Mouse (Mus musculus): ENCODE results near the gene Clock. TPM values are rescaled to one million over a fixed set of nuclear protein-coding genes. Genes with fewer than 3 reads are reported as not detected.

The Clock gene
- polyA plus RNA-seq, 1 experiment from 2014 or later: 14.7 TPM

DNA sequence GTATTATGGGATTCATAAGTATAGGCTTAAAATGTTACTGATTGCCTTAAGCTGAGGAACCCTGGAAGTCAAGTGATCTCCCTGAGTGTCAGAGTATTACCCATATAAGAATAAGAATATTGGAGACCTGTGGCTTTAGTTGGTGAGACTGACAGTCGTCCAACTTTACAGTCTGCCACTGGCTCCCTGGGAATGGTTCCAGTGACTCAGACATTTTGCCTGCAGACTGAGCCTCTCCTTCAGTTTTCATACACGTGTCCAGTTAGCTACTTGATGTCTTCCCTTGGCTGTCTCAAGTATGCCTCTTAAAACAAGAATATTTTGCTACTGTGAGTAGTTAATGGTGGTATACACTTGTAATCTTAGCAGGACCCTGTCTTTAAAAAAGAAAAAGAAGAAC is 3.6 kb upstream of the Clock start:
- Histone ChIP-seq H3K9me3 (no peaks in the 10 kb centered on the region), H3K9ac (replicated peaks) (no peak overlapping the region), H3K4me1 (peaks cover 6% of the 10 kb centered on the region; the same call in 1 of the 2 replicates), H3K27me3 (no peaks in the 10 kb centered on the region), H3K36me3 (no peaks in the 10 kb centered on the region), H3K4me3 (no peak overlapping the region), H3K4me2 (replicated peaks) (no peak overlapping the region), H3K27ac (replicated peaks) (no peak overlapping the region)
- no peak for ATAC-seq (ENCODE audit: low FRiP score, low read depth)
- 75% methylated on average over 2 of the region's 2 CpGs for WGBS

DNA sequence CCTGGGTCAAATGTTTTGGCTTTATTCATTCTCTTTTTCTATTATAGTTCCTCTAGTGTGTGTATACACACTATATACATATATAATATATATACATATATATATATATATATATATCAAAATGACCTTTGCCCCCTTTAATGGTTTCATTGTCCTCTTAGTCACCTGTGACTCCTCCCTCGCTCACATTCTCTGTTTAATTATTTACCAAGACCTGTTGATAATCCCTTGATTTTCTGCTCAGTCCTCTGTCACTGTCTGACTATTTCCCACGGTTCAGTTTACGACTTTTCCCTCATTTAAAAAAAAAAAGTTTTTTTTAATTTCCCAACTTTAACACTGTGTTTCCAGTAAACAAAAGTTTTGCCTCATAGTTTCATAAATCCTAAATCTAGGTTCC is 1.7 kb upstream of the Clock start:
- Histone ChIP-seq H3K4me2 (replicated peaks) (no peak overlapping the region), H3K4me3 (no peak overlapping the region), H3K9ac (replicated peaks) (no peak overlapping the region), H3K27ac (replicated peaks) (no peak overlapping the region), H3K9me3 (no peaks in the 10 kb centered on the region), H3K4me1 (peaks cover 14% of the 10 kb centered on the region; the same call in 1 of the 2 replicates), H3K36me3 (no peaks in the 10 kb centered on the region), H3K27me3 (no peaks in the 10 kb centered on the region)
- WGBS: 78% methylated on average over 3 of the region's 3 CpGs
- ATAC-seq (ENCODE audit: low FRiP score, low read depth): no peak

DNA sequence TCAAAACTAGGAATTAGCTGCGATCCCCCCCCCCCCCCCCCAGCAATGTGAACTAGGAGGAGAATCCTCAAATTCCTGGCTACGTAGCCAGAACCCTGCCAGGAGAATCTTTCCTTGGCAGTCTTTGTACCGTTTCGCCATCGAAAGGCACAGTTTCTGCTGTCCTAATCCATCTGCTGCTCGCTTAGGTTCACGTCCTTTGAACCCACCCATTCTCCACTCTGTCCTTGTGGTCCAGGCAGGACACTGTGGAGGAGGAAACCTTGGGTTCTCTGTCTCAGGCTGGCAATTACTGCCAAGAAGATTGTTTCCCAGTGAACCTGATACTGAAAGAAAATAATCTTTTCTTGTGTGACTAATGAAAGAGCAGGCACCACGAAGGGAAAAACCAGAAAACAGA is 1.0 kb upstream of the Clock start:
- Histone ChIP-seq H3K27ac (replicated peaks) (no peak overlapping the region), H3K9ac (replicated peaks) (no peak overlapping the region), H3K36me3 (no peaks in the 10 kb centered on the region), H3K9me3 (no peaks in the 10 kb centered on the region), H3K4me3 (peak overlapping the region; percentile 77), H3K4me2 (replicated peaks) (peak overlapping the region; percentile 85), H3K4me1 (peaks cover 14% of the 10 kb centered on the region; the same call in 1 of the 2 replicates), H3K27me3 (no peaks in the 10 kb centered on the region)
- ATAC-seq (ENCODE audit: low FRiP score, low read depth): no peak
- 3% methylated on average over 7 of the region's 8 CpGs for WGBS

DNA sequence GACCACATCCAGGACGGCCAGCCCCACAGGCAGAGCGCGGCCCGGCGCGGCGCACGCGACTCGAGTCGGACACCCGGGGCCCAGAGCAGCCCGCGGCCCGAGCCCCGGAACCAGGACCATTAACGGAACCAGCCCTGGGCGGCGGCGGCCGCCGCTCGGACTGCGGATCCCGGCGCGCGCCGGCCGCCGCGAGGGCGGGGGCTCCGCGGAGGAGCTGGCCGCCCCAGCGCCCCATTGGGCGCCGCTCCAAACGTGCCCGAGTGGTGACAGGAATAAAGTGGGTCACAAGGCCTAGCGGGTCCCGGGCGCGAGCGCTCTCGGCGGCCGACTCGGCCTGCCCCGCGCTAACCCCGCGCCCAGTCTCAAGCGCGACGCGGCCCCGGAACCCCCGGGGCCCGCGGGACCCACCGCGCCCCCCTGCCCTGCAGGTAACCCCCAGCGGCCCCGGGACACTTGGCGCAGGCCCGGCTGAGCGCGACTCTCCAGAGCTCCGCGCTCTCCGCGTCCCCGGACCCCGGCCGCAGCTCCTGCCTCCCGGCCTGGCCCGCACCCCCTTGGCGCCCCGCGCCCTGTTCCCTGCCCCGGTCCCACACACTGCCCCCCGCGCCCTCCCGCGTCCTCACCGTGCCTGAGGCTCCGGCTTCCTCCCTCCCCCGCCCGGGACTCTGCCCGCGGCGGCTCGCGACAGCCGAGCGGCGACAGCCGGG is 694 bp downstream of the Clock start:
- Histone ChIP-seq H3K36me3 (no peaks in the 10 kb centered on the region), H3K27me3 (no peaks in the 10 kb centered on the region), H3K9me3 (no peaks in the 10 kb centered on the region), H3K4me1 (peaks cover 14% of the 10 kb centered on the region; the same call in 1 of the 2 replicates), H3K27ac (replicated peaks) (peak overlapping the region; percentile 97), H3K4me3 (peak overlapping the region; percentile 77), H3K9ac (replicated peaks) (peak overlapping the region; percentile 87), H3K4me2 (replicated peaks) (peak overlapping the region; percentile 85)
- WGBS: under 1% methylated on average over 57 of the region's 100 CpGs
- ATAC-seq (ENCODE audit: low FRiP score, low read depth): peak; percentile 84

DNA sequence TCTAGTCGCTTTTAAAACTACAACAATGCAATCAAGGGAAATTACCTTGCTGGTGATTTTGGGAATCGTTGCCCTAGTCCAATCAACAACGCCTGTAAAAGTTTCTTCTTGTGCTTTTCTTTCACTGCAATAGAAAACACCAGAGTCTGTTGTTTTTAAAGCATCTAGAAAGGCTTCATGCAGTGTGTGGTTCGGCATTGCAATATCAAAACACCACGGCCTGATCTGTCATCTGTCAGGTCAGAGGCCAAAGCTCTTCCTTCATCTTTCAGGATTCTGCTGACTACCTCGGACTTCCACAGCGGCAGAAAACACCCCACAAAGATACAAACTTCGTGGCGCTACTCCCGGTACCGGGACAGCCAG is 1.2 kb downstream of the Clock start:
- H3K9ac ChIP-seq (replicated peaks): peak overlapping the region; percentile 87
- H3K36me3 ChIP-seq: no peaks in the 10 kb centered on the region
- no peaks in the 10 kb centered on the region for H3K27me3 ChIP-seq
- H3K4me2 ChIP-seq (replicated peaks): peak overlapping the region; percentile 85
- WGBS: 8% methylated on average over 11 of the region's 11 CpGs
- H3K9me3 ChIP-seq: no peaks in the 10 kb centered on the region
- ATAC-seq (ENCODE audit: low FRiP score, low read depth): no peak
- peak overlapping the region; percentile 97 for H3K27ac ChIP-seq (replicated peaks)
- H3K4me3 ChIP-seq: peak overlapping the region; percentile 77
- peaks cover 14% of the 10 kb centered on the region; the same call in 1 of the 2 replicates for H3K4me1 ChIP-seq

DNA sequence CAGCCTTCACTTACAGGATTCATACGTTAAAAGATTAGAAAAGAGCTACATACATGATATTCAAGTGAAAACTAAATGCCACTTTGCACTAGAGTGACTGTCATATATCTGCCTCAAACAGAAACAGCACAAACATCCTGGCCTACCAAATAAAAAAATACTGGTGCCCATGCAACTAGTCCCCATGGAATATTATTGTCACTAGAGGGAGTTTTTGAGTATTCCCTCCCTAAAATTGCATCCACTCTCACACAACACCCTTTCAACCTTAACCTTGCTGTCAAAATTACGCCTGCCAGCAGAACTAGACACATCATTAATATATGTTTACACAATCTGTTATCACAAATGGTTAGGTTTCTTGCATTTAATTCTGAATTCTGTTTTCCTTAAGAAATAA is 2.6 kb downstream of the Clock start:
- no peak for ATAC-seq (ENCODE audit: low FRiP score, low read depth)
- Histone ChIP-seq H3K4me2 (replicated peaks) (no peak overlapping the region), H3K9ac (replicated peaks) (no peak overlapping the region), H3K9me3 (no peaks in the 10 kb centered on the region), H3K4me1 (peaks cover 14% of the 10 kb centered on the region; the same call in 1 of the 2 replicates), H3K27ac (replicated peaks) (no peak overlapping the region), H3K4me3 (no peak overlapping the region), H3K36me3 (no peaks in the 10 kb centered on the region), H3K27me3 (no peaks in the 10 kb centered on the region)
- WGBS: 89% methylated on average over 2 of the region's 2 CpGs

DNA sequence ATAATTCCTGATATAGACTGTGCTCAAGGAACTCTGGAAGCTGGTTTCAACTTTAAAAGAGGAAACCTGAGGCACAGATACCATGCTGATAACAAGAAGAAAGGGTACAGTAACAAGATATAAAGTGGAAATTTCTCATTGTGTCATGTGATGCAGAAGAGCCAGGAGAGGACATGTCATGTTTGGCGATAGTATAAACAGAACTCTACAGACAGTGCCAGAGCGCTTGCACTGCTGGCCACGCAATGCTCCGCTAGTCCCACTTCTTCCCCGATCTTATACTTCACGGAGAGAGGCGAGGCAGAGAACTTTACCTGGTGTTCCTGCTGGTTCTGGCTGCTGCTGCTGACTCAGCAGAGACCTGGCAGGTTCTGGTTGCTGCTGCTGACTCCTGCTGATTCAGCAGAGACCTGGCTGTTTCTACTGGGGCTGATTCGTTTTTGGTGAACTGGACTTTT is 15.3 kb downstream of the Clock start:
- H3K27me3 ChIP-seq: no peaks in the 10 kb centered on the region
- H3K4me2 ChIP-seq (replicated peaks): no peak overlapping the region
- H3K4me3 ChIP-seq: no peak overlapping the region
- no peaks in the 10 kb centered on the region for H3K9me3 ChIP-seq
- 88% methylated on average over 8 of the region's 8 CpGs for WGBS
- H3K36me3 ChIP-seq: no peaks in the 10 kb centered on the region
- H3K27ac ChIP-seq (replicated peaks): no peak overlapping the region
- no peak overlapping the region for H3K9ac ChIP-seq (replicated peaks)
- H3K4me1 ChIP-seq: peaks cover 3% of the 10 kb centered on the region; the same call in 1 of the 2 replicates
- no peak for ATAC-seq (ENCODE audit: low FRiP score, low read depth)

DNA sequence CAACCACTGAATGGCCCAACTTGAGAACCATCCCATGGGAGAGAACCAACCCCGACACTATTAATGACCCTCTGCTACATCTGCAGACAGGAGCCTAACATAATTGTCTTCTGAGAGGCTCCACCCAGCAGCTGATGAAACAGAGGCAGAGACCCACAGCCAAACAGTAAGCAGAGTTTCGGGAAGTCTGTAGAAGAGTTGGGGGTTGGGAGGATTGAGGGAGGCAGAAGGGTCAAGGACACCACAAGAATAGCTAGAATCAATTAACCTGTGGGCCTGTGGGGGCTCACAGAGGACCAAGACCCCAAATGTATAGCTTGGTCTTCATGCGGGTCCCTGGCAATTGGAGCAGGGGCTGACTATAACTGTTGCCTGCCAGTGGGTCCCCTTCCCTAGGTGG is 16.3 kb downstream of the Clock start:
- no peak overlapping the region for H3K9ac ChIP-seq (replicated peaks)
- no peaks in the 10 kb centered on the region for H3K36me3 ChIP-seq
- no peak for ATAC-seq (ENCODE audit: low FRiP score, low read depth)
- 94% methylated on average over 3 of the region's 3 CpGs for WGBS
- H3K4me3 ChIP-seq: no peak overlapping the region
- H3K27ac ChIP-seq (replicated peaks): no peak overlapping the region
- H3K27me3 ChIP-seq: no peaks in the 10 kb centered on the region
- H3K9me3 ChIP-seq: no peaks in the 10 kb centered on the region
- peaks cover 3% of the 10 kb centered on the region; the same call in 1 of the 2 replicates for H3K4me1 ChIP-seq
- no peak overlapping the region for H3K4me2 ChIP-seq (replicated peaks)

DNA sequence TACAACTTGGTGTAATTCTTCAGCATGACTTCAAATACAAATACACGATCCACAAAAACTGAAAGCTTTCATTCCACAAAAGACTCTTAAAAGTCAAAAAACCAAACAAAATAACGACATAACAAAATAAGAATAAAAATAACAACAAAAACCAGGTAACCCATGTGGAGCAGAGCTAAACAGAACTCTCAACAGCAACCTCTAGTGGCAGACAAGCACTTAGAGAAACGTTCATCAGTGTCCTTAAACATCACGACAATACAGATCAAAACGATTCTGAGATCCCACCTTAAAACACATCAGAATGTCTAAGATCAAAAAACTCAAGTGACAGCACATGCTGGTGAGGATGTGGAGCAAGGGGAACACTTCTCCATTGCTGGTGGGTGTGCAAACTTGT is 17.5 kb downstream of the Clock start:
- ATAC-seq (ENCODE audit: low FRiP score, low read depth): no peak
- WGBS: 79% methylated on average over 5 of the region's 5 CpGs

DNA sequence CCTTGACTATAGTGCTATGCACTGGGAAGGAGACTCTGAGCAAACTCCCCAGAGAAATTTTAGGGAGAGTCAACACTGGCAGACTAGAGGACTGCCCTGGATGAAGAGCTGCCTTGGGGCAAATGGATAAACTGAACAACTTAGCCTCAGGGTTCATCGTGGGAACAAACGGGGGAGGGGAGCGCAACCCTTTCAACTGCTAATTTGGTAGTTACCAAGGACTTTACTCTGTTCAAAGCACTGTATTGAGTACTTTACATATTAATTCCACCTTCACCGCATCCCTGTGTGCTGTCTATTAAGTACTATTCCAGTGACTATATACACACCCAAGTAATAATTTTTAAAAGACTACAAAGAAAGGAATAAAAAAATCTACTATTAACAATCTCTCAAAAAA is 18.9 kb downstream of the Clock start:
- H3K4me2 ChIP-seq (replicated peaks): no peak overlapping the region
- H3K9ac ChIP-seq (replicated peaks): no peak overlapping the region
- no peaks in the 10 kb centered on the region for H3K27me3 ChIP-seq
- H3K4me1 ChIP-seq: peaks cover 3% of the 10 kb centered on the region; the same call in 1 of the 2 replicates
- H3K27ac ChIP-seq (replicated peaks): no peak overlapping the region
- ATAC-seq (ENCODE audit: low FRiP score, low read depth): no peak
- no peak overlapping the region for H3K4me3 ChIP-seq
- WGBS: 40% methylated on average over 4 of the region's 4 CpGs
- no peaks in the 10 kb centered on the region for H3K36me3 ChIP-seq
- no peaks in the 10 kb centered on the region for H3K9me3 ChIP-seq

More for the DNA sequence above, 17.5 kb downstream of the Clock start:
- Histone ChIP-seq H3K4me3 (no peak overlapping the region), H3K4me1 (peaks cover 3% of the 10 kb centered on the region; the same call in 1 of the 2 replicates), H3K27me3 (no peaks in the 10 kb centered on the region), H3K9me3 (no peaks in the 10 kb centered on the region), H3K36me3 (no peaks in the 10 kb centered on the region), H3K9ac (replicated peaks) (no peak overlapping the region), H3K27ac (replicated peaks) (no peak overlapping the region), H3K4me2 (replicated peaks) (no peak overlapping the region)

DNA sequence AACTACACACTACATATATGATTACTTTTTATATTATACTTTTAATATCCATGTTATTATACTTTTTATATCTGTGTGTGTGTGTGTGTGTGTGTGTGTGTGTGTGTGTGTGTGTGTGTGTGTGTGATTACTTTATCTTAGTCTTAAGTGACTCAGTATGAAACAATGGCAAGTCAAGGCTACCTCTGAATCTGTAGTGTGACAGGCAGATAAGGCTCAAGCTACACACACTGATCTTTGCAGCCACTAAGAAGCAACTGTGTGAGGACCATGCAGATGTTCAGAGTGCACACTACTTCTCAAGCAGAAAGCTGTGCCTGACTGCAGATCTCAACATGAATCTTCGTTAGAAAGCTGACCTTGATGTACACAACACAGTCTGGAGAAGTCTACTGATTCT is 20.7 kb downstream of the Clock start:
- no peak for ATAC-seq (ENCODE audit: low FRiP score, low read depth)
- 89% methylated on average over 1 of the region's 1 CpGs for WGBS
- peaks cover 3% of the 10 kb centered on the region; the same call in 1 of the 2 replicates for H3K4me1 ChIP-seq

DNA sequence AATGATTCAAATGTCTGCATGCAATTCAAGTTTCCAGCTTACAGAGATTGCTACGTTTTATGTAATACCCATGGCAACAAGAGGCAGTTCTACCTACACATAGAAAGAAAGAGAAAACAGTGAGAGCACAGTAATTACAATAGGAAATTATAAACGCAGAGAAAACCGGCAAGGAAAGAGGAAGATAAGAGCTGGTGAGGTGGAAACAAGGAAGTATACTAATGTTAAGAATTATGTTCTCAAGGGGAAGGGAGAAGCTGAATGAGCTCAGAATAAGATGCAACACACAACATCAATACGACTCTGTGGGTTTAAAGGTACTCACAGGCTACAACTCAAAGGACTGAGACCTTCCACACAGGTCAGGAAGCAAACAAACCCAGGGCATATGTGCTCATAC is 29.6 kb downstream of the Clock start:
- Histone ChIP-seq H3K36me3 (0 out of 2 replicates have a peak, but pooled peaks cover 7% of the 10 kb centered on the region), H3K27ac (replicated peaks) (no peak overlapping the region), H3K4me1 (no peaks in the 10 kb centered on the region), H3K4me3 (no peak overlapping the region), H3K27me3 (no peaks in the 10 kb centered on the region), H3K4me2 (replicated peaks) (no peak overlapping the region), H3K9ac (replicated peaks) (no peak overlapping the region), H3K9me3 (no peaks in the 10 kb centered on the region)
- WGBS: 92% methylated on average over 4 of the region's 4 CpGs
- no peak for ATAC-seq (ENCODE audit: low FRiP score, low read depth)

More for the DNA sequence above, 20.7 kb downstream of the Clock start:
- H3K4me2 ChIP-seq (replicated peaks): no peak overlapping the region
- no peak overlapping the region for H3K9ac ChIP-seq (replicated peaks)
- no peak overlapping the region for H3K4me3 ChIP-seq
- no peak overlapping the region for H3K27ac ChIP-seq (replicated peaks)
- H3K9me3 ChIP-seq: no peaks in the 10 kb centered on the region
- no peaks in the 10 kb centered on the region for H3K27me3 ChIP-seq
- no peaks in the 10 kb centered on the region for H3K36me3 ChIP-seq
